Mouse (Mus musculus): ENCODE measurements around the gene Cideb. TPM values are rescaled to one million over a fixed set of nuclear protein-coding genes. Genes with fewer than 3 reads are reported as not detected.

The Cideb gene
- polyA plus RNA-seq, 1 experiment from 2014 or later = not detected

GRCm38 (mm10) chr14:55783171-55783957 is 25.1 kb upstream of the Cideb start:
- DNase-seq (ENCODE audit: low spot score) = peak; percentile 45

DNA sequence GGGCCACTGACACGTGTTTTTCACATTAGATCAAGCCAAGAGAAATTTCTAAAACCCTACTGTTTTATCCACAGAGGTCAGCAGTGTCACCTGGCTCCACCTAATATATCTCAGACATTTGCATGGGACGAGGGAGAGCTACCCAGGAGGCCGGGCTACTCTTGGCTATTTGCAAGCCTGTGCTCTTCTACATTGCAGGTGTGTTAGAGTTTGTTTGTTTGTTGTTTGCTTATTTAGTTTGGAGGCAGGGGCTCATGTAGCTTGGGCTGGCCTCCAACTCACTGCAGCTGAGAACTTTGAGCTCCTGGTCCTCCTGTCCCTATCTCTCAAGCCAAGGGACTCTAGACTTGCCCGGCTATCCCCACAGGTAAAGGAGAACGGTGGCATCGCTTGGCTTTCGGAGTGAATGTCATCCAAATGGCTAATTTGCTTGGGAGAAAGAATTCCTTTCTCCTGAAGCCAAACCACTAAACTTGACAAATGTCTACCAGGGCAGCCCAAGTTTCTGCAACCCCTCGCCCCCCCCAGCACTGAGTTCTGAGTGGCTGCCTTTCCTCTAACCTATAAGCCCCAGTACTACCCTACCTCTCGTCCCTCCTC is 24.2 kb upstream of the Cideb start:
- no peak overlapping the region for H3K27ac ChIP-seq
- DNase-seq (ENCODE audit: low spot score) (no peak), ATAC-seq (ENCODE audit: low FRiP score) (no peak)
- 56% methylated on average over 9 of the region's 9 CpGs for WGBS
- peaks cover 4% of the 10 kb centered on the region; the same call in 1 of the 2 replicates for H3K4me1 ChIP-seq (replicated peaks; ENCODE audit: control insufficient read depth, insufficient read depth, low read length)
- H3K36me3 ChIP-seq (replicated peaks; ENCODE audit: control insufficient read depth, insufficient read depth) = no peaks in the 10 kb centered on the region
- peak overlapping the region; percentile 46; the same call in 1 of the 2 replicates for H3K4me2 ChIP-seq (replicated peaks)
- H3K27me3 ChIP-seq (ENCODE audit: control insufficient read depth, insufficient read depth, low read length) = peaks cover 62% of the 10 kb centered on the region
- H3K9ac ChIP-seq = no peak overlapping the region
- H3K9me3 ChIP-seq (ENCODE audit: control insufficient read depth, low read length) = no peaks in the 10 kb centered on the region
- H3K4me3 ChIP-seq (replicated peaks; ENCODE audit: low read length) = 0 out of 2 replicates have a peak overlapping the region, but pooled peaks have one; percentile 24

More at GRCm38 (mm10) chr14:55783171-55783957, 25.1 kb upstream of the Cideb start:
- peaks cover 4% of the 10 kb centered on the region; the same call in 1 of the 2 replicates for H3K4me1 ChIP-seq (replicated peaks; ENCODE audit: control insufficient read depth, insufficient read depth, low read length)
- H3K27me3 ChIP-seq (ENCODE audit: control insufficient read depth, insufficient read depth, low read length) = peaks cover 71% of the 10 kb centered on the region
- no peaks in the 10 kb centered on the region for H3K9me3 ChIP-seq (ENCODE audit: control insufficient read depth, low read length)
- H3K9ac ChIP-seq = 0 out of 2 replicates have a peak overlapping the region, but pooled peaks have one; percentile 28
- H3K27ac ChIP-seq = no peak overlapping the region
- peak overlapping the region; percentile 46 for H3K4me2 ChIP-seq (replicated peaks)
- peak overlapping the region; percentile 24 for H3K4me3 ChIP-seq (replicated peaks; ENCODE audit: low read length)
- no peak for ATAC-seq (ENCODE audit: low FRiP score)
- WGBS = 2% methylated on average over 31 of the region's 31 CpGs
- no peaks in the 10 kb centered on the region for H3K36me3 ChIP-seq (replicated peaks; ENCODE audit: control insufficient read depth, insufficient read depth)

DNA sequence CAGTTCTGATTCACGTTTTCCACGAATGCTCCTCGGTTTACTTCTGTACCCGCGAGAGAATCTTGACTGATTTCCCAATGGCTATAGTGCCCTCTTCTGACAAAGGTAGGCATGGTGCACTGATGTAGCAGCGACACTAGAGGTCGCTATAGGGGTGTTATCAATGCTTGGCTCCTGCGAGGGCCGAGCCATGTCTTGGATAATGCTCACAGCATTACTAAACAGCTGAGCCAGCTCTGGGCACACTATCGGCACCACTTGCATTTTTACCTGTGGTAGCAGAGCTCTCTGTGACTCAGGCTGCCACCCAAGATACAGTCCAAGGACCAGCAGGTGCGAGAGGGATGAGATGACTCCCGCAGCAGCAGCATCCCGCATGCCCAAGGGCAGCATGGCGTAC is 23.1 kb upstream of the Cideb start:
- Histone ChIP-seq H3K9me3 (ENCODE audit: control insufficient read depth, low read length) (no peaks in the 10 kb centered on the region), H3K4me2 (replicated peaks) (peak overlapping the region; percentile 36), H3K4me1 (replicated peaks; ENCODE audit: control insufficient read depth, insufficient read depth, low read length) (peaks cover 4% of the 10 kb centered on the region; the same call in 1 of the 2 replicates), H3K4me3 (replicated peaks; ENCODE audit: low read length) (no peak overlapping the region; the same call in 1 of the 2 replicates), H3K36me3 (replicated peaks; ENCODE audit: control insufficient read depth, insufficient read depth) (no peaks in the 10 kb centered on the region), H3K27ac (no peak overlapping the region), H3K9ac (no peak overlapping the region), H3K27me3 (ENCODE audit: control insufficient read depth, insufficient read depth, low read length) (peaks cover 50% of the 10 kb centered on the region)
- 17% methylated on average over 14 of the region's 14 CpGs for WGBS
- ATAC-seq (ENCODE audit: low FRiP score) (peak; percentile 78; the same call in 1 of the 2 replicates), DNase-seq (ENCODE audit: low spot score) (peak; percentile 88)

DNA sequence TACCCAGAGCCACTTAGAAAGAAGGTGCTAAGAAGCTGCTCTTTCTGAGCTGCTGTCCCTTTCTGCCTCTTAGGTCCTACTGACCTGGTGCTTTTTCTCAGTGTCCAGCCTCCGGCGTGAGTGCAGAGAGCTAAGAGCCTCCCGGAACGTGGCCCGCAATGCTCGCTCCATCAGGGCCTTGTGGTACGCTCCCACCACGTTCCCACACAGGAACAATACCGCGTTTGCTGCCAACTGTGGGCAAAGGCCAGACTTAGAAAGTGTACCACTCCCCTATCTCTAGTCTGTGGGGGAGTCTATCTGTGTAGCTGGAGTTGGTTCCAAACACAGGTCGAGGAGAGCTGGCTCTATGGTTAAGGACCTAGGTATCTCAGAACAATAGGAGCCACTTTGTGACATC is 22.5 kb upstream of the Cideb start:
- H3K4me1 ChIP-seq (replicated peaks; ENCODE audit: control insufficient read depth, insufficient read depth, low read length) = peaks cover 4% of the 10 kb centered on the region; the same call in 1 of the 2 replicates
- 85% methylated on average over 11 of the region's 11 CpGs for WGBS
- no peak for DNase-seq (ENCODE audit: low spot score)
- peaks cover 45% of the 10 kb centered on the region for H3K27me3 ChIP-seq (ENCODE audit: control insufficient read depth, insufficient read depth, low read length)
- no peak overlapping the region for H3K27ac ChIP-seq
- no peaks in the 10 kb centered on the region for H3K36me3 ChIP-seq (replicated peaks; ENCODE audit: control insufficient read depth, insufficient read depth)
- ATAC-seq (ENCODE audit: low FRiP score) = 0 out of 2 replicates have a peak, but pooled peaks have one; percentile 4
- H3K4me3 ChIP-seq (replicated peaks; ENCODE audit: low read length) = no peak overlapping the region
- no peak overlapping the region for H3K9ac ChIP-seq
- 0 out of 2 replicates have a peak overlapping the region, but pooled peaks have one; percentile 36 for H3K4me2 ChIP-seq (replicated peaks)
- no peaks in the 10 kb centered on the region for H3K9me3 ChIP-seq (ENCODE audit: control insufficient read depth, low read length)

GRCm38 (mm10) chr14:55779656-55780055 is 21.4 kb upstream of the Cideb start:
- H3K27ac ChIP-seq = no peak overlapping the region
- ATAC-seq (ENCODE audit: low FRiP score) (no peak), DNase-seq (ENCODE audit: low spot score) (no peak)
- H3K4me3 ChIP-seq (replicated peaks; ENCODE audit: low read length) = no peak overlapping the region
- H3K9ac ChIP-seq = no peak overlapping the region
- no peaks in the 10 kb centered on the region for H3K36me3 ChIP-seq (replicated peaks; ENCODE audit: control insufficient read depth, insufficient read depth)
- 68% methylated on average over 16 of the region's 16 CpGs for WGBS
- peaks cover 4% of the 10 kb centered on the region; the same call in 1 of the 2 replicates for H3K4me1 ChIP-seq (replicated peaks; ENCODE audit: control insufficient read depth, insufficient read depth, low read length)
- H3K27me3 ChIP-seq (ENCODE audit: control insufficient read depth, insufficient read depth, low read length) = peaks cover 34% of the 10 kb centered on the region
- no peak overlapping the region for H3K4me2 ChIP-seq (replicated peaks)
- H3K9me3 ChIP-seq (ENCODE audit: control insufficient read depth, low read length) = no peaks in the 10 kb centered on the region

DNA sequence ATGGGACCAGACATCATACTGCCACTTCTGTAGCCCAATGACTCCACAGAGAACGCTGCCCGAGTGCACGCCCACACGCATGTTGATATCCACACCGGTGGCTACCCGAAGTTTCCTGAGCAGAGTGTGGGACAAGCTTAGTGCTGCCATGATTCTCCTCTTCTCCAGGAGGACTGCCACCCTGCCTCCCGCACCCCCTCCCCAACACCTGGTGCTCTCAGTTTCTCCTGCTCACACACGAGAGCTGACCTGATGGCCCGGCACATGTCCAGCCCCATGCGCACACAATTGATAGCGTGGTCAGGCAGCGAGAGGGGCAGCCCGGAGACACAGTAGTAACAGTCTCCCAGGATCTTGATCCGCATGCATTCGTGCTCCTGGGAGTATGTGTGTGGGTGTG is 20.4 kb upstream of the Cideb start:
- Histone ChIP-seq H3K9ac (no peak overlapping the region), H3K27me3 (ENCODE audit: control insufficient read depth, insufficient read depth, low read length) (peaks cover 24% of the 10 kb centered on the region)

DNA sequence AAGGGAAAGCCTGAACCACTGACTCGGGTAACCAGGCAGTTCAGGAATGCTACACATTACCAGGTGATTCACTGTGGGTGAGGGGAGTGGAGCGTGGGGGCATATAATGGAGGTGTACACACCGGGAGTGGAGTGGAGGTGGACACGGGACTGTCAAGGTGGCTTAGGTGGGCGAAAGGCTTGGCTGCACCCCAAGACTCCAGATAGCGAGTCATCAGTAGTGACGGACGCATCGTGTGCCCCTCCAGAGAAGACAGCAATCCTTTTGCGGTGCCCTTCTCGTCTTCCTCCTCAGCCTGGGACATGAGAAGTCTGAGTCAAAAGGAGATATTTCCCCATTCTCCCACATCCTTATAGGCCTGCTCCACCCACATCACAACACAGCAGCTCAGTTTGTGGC is 19.5 kb upstream of the Cideb start:
- no peak overlapping the region for H3K4me2 ChIP-seq (replicated peaks)
- no peak overlapping the region for H3K9ac ChIP-seq
- H3K9me3 ChIP-seq (ENCODE audit: control insufficient read depth, low read length) = no peaks in the 10 kb centered on the region
- H3K36me3 ChIP-seq (replicated peaks; ENCODE audit: control insufficient read depth, insufficient read depth) = no peaks in the 10 kb centered on the region
- peaks cover 15% of the 10 kb centered on the region for H3K27me3 ChIP-seq (ENCODE audit: control insufficient read depth, insufficient read depth, low read length)
- ATAC-seq (ENCODE audit: low FRiP score) = no peak
- no peak for DNase-seq (ENCODE audit: low spot score)
- WGBS = 91% methylated on average over 11 of the region's 11 CpGs
- H3K27ac ChIP-seq = no peak overlapping the region
- no peaks in the 10 kb centered on the region for H3K4me1 ChIP-seq (replicated peaks; ENCODE audit: control insufficient read depth, insufficient read depth, low read length)
- H3K4me3 ChIP-seq (replicated peaks; ENCODE audit: low read length) = no peak overlapping the region

More for the DNA sequence above, 20.4 kb upstream of the Cideb start:
- no peak for ATAC-seq (ENCODE audit: low FRiP score)
- Histone ChIP-seq H3K36me3 (replicated peaks; ENCODE audit: control insufficient read depth, insufficient read depth) (no peaks in the 10 kb centered on the region), H3K4me3 (replicated peaks; ENCODE audit: low read length) (no peak overlapping the region), H3K9me3 (ENCODE audit: control insufficient read depth, low read length) (no peaks in the 10 kb centered on the region), H3K27ac (no peak overlapping the region), H3K4me1 (replicated peaks; ENCODE audit: control insufficient read depth, insufficient read depth, low read length) (peaks cover 4% of the 10 kb centered on the region; the same call in 1 of the 2 replicates), H3K4me2 (replicated peaks) (no peak overlapping the region)
- WGBS = 93% methylated on average over 15 of the region's 15 CpGs
- DNase-seq (ENCODE audit: low spot score) = no peak

- DNase-seq (ENCODE audit: low spot score) (no peak), ATAC-seq (ENCODE audit: low FRiP score) (no peak)
- Histone ChIP-seq H3K9ac (no peak overlapping the region), H3K4me1 (replicated peaks; ENCODE audit: control insufficient read depth, insufficient read depth, low read length) (no peaks in the 10 kb centered on the region), H3K36me3 (replicated peaks; ENCODE audit: control insufficient read depth, insufficient read depth) (no peaks in the 10 kb centered on the region), H3K27me3 (ENCODE audit: control insufficient read depth, insufficient read depth, low read length) (peaks cover 9% of the 10 kb centered on the region), H3K9me3 (ENCODE audit: control insufficient read depth, low read length) (no peaks in the 10 kb centered on the region), H3K4me3 (replicated peaks; ENCODE audit: low read length) (no peak overlapping the region), H3K4me2 (replicated peaks) (no peak overlapping the region), H3K27ac (no peak overlapping the region)
- WGBS = 49% methylated on average over 3 of the region's 3 CpGs
These were observed 18.9 kb upstream of the Cideb start for GRCm38 (mm10) chr14:55777176-55777575.

DNA sequence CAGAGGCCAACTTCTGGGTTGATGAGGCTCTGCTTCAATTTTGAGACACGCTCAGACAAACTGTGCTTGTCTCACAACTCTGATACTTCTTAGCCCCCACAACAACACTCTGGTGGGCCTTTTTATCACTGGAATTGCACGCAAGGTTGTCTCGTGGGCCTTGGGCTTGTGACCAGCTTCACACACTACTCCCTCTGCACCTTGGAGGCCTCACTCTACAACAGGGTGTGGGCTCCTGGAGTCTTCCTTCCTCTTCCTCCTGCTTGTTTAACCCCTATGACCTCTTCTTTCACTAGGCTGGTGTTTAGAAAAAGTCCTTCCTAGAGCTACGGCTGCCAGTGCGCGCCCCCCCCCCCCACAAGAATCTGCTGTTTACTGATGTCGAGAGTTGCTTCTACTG is 18.5 kb upstream of the Cideb start:
- no peak for DNase-seq (ENCODE audit: low spot score)
- 71% methylated on average over 7 of the region's 7 CpGs for WGBS
- no peak for ATAC-seq (ENCODE audit: low FRiP score)
- H3K9ac ChIP-seq = no peak overlapping the region
- no peak overlapping the region for H3K27ac ChIP-seq
- H3K4me1 ChIP-seq (replicated peaks; ENCODE audit: control insufficient read depth, insufficient read depth, low read length) = no peaks in the 10 kb centered on the region
- H3K4me2 ChIP-seq (replicated peaks) = no peak overlapping the region
- no peak overlapping the region for H3K4me3 ChIP-seq (replicated peaks; ENCODE audit: low read length)
- peaks cover 4% of the 10 kb centered on the region; the same call in 1 of the 2 replicates for H3K27me3 ChIP-seq (ENCODE audit: control insufficient read depth, insufficient read depth, low read length)
- no peaks in the 10 kb centered on the region for H3K36me3 ChIP-seq (replicated peaks; ENCODE audit: control insufficient read depth, insufficient read depth)
- no peaks in the 10 kb centered on the region for H3K9me3 ChIP-seq (ENCODE audit: control insufficient read depth, low read length)
